Mouse (Mus musculus): ENCODE results near the gene Mbd6.

Gene Mbd6

GRCm38 (mm10) chr10:127287271-127287935 is 1.4 kb downstream of the Mbd6 start:
- DNase-seq, result no peak

DNA sequence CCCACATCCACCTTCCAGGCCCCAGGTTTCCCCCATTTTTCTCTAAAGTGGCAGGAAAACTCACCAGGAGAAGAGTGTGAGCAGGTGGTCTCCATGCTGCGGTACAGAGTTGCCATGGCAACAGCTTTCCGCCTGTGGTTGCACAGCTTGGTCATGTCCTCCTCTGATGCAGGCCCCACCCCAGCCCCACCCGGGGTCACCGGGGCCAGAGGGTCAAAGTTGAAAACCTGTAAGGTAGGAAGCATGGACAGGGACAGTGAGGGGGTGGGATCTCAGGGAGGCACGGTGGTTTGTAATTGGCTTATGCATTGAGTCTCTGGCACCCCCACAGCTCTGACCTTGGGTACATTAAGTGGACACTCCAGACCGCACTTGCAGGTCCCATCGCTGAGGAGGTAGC is 2.1 kb downstream of the Mbd6 start:
- no peak for DNase-seq

DNA sequence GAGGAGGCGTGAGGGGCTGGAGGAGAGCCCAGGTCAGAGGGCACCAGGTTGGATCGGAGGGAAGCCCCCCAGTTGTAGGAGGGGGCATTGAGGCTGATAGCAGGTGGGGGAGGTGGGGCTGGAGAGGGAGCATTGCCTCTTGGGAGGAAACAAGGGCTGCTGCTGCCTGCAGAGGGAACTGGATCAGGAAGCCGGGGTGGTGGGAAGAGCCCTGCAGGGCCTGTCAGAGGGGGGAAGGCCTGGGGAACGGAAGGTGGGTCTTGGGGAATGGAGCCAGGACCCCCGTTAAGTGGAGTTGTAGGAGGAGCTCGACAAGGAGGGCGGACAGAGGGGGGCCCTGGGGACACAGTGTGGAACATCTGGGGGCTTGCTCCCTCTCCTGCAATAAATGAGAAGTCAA is 2.6 kb downstream of the Mbd6 start:
- no peak for DNase-seq

- no peak for DNase-seq
Observed at GRCm38 (mm10) chr10:127285644-127286043, 3.2 kb downstream of the Mbd6 start.

DNA sequence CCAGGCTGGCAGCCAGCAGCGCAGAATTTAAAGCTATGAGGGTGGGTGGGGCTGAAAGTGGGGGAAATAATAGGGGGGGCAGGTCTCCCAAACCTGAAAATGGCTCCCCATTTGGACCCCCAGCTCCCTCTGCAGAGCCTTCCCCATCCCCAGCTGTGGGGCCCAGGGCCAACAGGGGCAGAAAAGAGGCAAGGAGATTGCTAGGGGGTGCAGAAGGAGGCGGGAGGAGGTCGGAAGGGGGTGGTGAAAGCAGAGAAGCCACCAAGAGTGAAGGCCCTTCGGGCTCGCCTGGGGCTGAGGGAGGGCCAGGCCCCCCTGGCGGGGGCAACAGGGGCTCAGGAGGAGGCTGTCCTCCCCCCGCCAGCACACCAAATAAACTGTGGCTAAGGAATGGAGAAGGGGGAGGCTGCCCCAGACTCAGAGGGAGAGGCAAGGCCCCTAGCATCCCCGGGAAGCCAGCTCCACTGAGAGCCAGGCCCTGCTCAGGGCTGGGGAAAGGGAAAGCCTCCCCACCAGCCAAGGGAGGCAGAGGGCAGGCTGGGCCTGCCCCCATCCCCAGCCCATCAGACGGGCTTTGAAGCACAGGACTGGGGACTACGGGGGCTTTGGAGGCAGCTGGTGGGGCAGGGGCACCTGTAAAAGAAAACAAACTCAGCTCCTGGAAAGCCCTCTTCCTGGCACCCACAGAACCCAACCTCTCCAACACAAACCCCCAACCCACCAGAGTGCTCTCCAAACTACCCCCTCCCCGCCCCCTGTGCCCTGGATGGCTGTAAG is 3.9 kb downstream of the Mbd6 start:
- DNase-seq, result no peak

GRCm38 (mm10) chr10:127284105-127284622 is 4.7 kb downstream of the Mbd6 start:
- no peak for DNase-seq

GRCm38 (mm10) chr10:127282620-127283215 is 6.1 kb downstream of the Mbd6 start:
- DNase-seq, result no peak

GRCm38 (mm10) chr10:127281316-127281715 is 7.5 kb downstream of the Mbd6 start:
- DNase-seq, result no peak

GRCm38 (mm10) chr10:127279730-127280129 is 9.1 kb downstream of the Mbd6 start:
- no peak for DNase-seq

DNA sequence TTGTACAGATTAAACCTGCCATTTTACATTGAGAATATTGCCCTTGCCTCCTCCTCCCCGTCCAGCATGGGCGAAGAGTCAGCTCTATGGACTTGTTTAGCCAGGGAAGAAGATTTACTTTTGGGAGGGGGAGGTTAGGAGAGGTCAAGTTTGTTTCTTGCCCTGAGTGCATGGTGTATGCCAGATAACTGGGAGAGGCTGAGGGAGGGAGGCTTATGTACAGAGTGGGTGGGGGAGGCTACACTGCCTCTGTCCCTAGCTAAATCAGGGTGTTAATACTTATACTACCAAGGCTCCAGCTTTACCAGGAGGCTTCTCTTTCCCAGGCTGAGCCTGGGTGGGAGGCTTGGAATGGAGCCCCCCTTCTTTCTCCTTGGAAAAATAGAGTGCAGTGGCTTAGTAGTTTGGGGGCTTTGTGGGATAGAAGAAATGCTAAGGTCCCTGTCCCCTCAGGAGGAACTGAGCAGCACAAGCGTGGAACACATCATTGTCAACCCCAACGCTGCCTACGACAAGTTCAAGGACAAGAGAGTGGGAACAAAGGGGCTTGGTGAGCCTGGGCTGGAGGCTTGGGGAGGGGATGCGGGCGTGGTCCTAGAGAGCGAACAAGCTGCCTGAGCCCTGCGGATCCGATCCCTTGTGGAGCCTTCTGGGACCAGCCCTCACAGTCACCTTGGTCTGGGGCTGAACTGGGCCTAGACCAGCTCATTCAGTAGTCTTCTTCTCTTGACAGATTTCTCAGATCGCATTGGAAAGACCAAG is 14.4 kb downstream of the Mbd6 start:
- no peak for DNase-seq

DNA sequence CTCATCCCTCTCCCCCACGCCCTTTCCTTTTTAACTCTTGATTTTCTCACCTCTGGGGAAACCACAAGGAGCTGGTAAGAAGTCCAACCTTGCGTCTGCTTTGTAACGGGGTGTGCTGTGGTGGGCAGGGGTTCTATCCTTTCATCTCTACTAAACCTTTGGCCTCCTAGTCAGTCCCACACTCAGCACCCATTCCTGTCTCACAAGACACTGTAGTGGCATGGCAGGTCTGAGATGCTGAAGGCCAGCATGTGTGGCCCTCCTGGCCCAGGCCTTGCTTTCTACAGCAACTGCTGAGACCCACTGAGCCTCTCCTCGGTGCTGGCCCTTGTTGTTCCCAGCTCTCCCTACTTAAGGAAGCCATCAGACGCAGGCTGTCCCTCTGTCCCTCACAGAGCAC is 16.4 kb downstream of the Mbd6 start:
- DNase-seq, result no peak

- DNase-seq, result no peak
Observed at GRCm38 (mm10) chr10:127269884-127270283, 18.9 kb downstream of the Mbd6 start.

DNA sequence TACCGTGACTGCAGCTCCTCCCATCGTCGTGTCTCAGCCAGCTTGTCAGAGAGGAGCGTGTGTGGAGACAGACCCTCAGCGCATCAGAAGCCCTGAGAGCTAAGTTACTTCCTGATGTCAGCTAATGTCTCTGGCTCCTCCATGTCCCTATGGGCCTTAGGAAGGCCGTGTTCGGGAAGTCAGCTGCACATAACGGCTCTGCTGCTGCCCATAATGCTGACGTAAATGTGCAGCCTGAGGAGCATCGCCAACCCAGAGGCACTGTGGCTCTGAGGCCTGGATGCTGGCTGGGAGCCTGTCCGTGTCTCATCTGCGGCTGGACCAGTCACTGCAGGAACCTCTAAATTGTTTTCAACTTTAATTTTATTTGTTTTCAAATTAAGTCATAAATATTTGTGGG is 19.8 kb downstream of the Mbd6 start:
- no peak for DNase-seq

- DNase-seq, result no peak
Observed at GRCm38 (mm10) chr10:127268401-127268800, 20.4 kb downstream of the Mbd6 start.

DNA sequence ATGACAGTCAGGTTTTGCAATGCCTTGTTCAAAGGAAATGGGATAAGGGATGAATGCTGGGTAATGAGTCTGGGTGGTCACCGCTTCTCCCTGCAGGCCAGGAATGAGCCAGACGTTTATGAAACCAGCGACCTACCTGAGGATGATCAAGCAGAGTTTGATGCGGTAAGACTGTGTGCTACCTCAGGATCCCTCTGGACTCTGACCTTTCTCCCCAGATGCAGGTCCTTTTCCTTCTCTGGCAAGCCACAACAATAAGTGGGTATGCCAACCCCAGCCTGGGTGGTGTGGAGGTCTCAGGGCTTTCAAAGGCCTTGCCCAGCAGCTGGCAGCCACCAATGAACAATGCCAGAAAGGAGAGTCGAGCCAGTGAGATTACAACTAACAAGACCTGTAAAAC is 21.5 kb downstream of the Mbd6 start:
- no peak for DNase-seq

- DNase-seq, result peak; percentile 91 to 94
Observed at GRCm38 (mm10) chr10:127266112-127267091, 22.4 kb downstream of the Mbd6 start, which contains the start of gene Dctn2. Gene Dctn2 (plus strand): TSS chr10:127266368.

DNA sequence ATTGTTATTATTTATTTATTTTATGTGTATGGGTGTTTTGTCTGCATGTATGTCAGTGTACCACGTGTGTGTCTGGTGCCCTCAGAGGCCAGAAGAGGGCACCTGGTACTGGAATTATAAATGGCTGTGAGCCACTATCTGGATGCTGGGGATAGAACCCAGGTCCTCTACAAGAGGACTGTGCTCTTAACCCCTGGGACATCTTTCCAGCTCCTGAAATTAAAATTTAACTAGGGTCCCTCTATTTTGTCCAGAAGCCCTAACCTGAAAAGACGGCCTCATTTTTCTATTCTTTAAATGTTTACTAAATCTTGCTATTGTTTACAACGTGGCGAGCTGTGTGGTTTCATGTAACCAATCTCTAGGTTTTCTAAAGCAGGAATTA is 23.1 kb downstream of the Mbd6 start:
- DNase-seq, result peak; percentile 42 to 49

DNA sequence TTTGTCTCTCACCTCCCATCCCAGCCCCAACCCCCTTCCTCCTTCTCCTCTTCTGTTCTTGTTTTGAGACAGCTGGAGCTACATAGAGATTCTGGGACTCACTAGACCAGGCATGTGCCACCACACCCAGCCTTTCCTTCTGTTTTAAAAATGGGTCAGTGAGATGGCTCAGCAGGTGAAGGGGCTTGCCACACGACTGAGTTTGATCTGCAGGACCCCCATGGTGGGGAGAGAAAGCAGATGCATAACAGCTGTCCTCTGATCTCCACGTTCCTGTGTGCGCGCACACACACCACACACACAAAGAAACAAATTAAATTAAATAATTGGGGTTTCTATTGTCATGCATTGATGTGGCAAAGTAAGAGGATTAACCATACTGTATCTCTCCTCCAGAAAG is 23.8 kb downstream of the Mbd6 start:
- no peak for DNase-seq

DNA sequence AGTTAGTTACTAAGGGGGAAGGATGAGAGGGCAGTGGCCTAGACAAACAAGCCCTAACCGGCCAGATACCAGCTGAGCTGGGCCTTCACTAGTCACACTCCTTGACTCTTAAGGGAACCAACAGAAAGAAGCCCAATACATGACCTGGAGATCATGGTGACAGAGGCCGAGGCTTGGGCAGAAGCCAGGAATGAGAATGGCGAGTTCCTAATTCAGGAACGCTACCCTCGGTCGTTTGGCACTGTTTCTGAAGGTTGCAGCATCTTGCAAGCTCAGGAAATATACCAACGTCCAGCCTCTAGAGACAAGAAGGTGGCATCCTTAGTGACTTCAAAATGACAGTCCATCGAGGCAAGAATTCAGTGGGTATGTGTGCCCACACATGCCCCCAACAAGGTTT is 24.5 kb downstream of the Mbd6 start:
- DNase-seq, result no peak

DNA sequence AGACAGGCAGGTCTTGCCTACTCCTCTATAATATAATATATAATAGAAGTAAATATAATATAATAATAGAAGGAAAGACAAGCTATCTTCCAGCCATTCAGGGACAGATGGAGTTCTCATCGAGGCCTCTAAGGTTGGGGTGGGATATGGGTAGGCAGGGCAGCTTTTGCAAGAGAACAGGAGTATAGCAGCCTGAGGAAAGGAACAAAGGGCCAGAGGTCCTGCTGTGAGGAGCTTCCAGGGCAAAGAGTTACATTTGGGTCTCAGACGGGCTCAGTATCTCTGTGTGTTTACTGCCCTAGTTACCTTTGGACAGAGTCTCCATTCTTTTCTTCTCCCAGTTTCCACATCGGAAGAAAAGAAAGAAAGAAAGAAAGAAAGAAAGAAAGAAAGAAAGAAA is 25.2 kb downstream of the Mbd6 start:
- no peak for DNase-seq

GRCm38 (mm10) chr10:127262548-127263398 is 26.0 kb downstream of the Mbd6 start, which contains the start of gene Kif5a:
Gene Kif5a (minus strand): TSS chr10:127263348.
- peak; percentile 54 to 58 for DNase-seq
